Mouse (Mus musculus): Measurements from ENCODE around the gene Cry1.

Gene Cry1

DNA sequence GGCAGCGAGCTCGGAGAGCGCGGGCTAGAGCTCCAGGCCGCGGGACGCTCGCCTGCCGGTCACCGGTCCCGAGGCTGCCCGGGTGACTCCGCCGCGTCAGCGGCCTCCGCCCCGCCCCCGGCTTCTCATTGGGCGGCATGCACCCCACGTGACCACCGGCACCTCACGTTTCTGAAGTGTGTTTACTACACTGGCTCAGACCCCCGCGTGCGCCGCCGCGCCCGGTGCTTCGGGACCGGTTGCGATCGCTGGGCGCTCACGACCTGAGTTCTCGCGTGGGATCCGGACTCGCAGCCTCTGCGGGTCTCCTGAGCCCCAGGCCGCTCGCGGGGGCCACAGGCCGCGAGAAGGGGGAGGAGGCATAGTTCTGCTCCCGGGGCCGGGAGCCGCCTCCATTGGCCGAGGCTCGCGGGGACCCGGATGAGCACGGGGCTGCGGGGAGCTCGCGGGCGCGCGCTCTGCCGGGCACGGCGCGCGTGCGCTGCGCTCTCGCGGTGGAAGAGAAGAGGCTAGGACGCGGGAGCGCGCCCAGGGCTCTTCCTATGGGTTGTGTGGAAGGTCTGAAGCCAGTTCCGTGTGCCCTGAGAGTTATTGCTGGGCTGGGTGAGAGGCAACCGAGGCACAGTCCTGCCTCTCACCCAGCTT is at the start of gene Cry1:
Cry1 (minus strand) TSS at position 101 of the 645 bp plus-strand sequence.
- DNase-seq (ENCODE audit: low read depth, low spot score) = peak; percentile 85

DNA sequence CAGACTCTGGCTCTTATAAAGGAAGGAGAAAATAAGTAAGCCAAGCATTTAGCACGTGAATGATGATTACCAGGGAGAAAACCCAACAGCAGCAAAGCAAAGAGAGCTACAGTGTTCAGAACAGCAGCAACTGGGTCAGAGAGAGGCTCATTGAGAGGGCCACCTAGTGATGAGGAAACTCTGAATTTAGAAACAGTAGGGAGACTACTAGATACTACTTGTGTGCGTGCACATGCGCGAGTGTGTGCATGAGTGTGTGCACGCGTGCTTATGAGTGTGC is 36.8 kb upstream of the Cry1 start:
- DNase-seq (ENCODE audit: low read depth, low spot score) = no peak

DNA sequence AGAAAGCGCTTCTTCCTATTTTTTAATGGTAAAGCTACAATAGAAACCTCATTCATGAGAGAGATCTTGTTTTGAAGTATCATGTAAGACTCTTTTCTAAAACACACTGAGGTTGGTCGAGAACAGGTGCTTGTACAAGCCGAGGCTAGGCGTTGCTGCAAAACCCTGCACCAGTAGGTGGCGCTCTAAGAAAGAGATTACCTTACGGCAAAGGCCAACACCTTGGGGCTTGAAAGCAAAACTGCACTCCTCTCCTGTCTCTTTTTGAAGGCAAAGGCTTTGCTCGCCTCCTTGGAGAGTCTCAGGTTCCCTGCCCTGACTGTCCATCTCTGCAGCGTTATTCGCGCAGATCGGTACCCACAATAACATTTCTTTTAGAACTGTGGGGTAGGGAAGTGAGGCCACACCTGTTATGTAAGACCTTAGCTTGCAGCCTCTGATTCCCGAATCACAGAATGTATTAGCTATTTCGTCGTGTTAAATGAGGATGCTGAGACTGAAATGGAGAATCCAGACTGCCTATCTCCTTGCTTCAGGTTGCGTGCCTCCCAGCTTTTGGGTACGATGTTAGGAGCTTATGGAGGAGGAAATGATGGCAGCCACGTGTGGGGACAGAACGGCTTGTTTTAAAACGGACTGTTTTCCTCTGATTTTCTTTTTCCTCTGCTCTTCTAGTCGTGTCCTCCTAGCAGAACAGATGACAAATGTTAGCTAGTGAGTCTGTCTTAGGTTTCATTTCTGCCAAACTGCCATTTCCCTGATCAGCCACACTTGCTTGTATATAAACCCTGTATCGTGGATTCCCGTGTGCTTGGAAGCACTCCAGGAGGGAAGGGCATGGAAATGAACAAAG is 36.3 kb upstream of the Cry1 start:
- DNase-seq (ENCODE audit: low read depth, low spot score) = peak; percentile 84

DNA sequence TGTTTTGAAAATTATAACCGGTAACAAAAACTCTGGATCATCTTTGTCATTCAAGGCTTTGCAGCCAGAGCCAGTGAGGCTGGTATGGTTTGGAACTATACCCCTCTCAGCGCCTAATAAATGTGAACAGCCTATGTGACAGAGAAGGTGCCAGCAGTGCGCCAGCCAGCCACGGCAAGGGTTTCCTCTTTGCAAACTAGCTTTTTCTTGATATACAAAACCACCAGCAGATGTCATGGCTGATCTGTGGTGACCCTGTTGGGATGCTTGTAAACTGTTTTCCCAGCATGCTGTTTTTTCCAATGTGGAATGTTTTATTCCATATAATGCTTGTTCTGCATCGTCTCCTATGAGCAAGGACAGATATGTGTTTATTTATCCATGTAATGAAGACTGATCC is 30.0 kb upstream of the Cry1 start:
- DNase-seq (ENCODE audit: low read depth, low spot score) = peak; percentile 27

DNA sequence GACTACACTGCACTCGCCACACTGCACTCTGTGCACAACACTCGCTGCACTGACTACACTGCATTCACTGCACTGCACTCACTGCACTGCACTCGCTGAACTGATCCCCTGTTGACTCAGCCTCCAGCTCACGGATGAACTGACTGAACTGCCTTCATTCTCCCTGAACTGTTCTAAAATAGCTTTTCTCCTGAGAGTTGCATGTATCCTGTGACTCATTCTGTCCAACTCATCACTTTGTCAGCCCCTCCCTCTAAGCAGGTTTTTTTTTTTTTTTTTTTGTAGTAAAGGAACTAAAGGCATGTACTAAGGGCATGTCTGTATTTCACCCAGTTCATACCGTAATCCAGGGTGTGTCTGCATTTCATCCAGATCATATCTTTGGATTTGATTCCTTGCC is 26.8 kb upstream of the Cry1 start:
- DNase-seq (ENCODE audit: low read depth, low spot score) = no peak

DNA sequence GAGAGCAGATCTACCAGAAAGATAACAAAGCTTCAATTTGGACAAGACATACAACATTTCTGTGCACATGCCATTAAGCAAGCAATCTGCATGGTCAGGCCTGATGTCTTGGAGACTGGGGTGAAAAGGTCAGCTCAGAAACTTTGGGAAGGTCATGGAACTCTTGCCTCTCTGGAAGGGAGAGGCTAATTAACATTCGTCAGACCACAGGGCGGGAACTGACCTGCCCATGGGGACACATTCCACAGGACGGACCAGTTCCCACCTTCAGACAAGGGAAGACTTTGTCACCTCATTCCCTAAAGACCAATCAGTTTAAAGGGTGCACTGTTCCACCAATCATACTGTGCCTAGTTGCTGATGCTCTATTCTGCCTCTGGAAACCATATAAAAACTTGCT is 25.3 kb upstream of the Cry1 start:
- DNase-seq (ENCODE audit: low read depth, low spot score) = no peak

DNA sequence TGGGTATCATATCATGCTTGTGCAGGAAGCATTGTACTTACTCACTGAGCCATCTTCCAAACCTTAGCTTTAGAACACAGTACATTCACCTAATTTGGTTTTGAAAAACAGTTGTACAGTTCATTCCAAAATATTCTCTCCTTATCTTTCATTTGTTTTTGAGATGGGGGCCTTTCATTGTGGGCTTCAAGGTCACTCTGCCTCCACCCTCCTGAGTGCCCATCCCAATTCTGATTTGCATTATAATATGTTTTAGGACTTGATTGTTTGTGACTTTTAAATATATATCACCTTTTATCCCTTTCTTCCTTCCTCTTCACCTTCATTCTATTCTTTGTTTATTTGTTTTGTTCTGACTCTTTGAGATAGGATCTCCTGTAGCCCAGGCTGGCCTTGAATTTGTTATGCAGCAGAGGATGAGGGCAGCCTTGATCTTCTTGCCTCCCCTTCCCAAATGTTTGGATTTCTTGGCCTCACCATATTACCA is 24.3 kb upstream of the Cry1 start:
- no peak for DNase-seq (ENCODE audit: low read depth, low spot score)

DNA sequence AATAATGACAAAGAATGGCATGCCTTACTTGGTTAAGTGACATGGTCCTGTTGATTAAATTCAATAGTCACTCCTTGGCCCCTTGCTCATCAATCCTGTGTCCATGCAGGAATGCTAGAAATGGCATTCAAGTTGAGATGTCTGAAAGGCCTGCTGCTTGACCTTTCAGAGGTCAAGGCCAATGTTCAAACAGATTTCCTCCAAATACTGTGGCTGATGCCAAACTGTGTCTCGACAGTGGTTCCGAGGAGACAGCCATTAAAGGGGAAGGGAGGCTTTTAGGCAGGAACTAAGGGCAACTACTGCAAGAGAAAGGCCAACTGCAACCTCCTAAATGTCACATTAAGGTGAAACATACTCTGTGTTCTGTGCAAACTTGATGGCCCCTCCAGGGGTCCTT is 20.5 kb upstream of the Cry1 start:
- no peak for DNase-seq (ENCODE audit: low read depth, low spot score)

DNA sequence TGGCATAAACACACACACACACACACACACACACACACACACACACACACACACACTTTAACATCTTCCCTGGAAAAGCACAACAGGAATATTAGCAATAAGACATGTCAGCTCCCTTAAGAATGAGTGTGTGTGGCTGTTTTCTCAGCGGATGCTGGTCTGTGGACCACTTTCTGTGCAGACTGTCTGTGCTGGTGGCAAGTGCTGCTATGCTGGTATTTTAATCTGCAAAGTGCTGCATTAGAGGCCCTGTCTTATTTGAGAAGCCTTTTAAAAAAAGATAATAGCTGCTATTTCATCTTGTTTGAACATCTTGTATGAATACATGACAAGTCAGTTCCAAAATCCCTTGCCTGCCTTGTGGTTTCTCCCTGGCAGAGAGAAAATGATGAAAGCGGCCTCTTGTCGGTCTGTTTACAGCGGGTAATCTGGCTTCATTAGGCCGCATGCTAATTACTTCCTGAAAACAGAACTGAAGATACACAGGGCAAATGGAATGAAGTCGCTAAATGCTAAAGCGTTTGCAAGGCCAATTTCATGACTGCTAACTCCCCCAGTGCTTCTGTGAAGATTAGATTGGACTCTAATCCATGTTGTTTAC is 19.5 kb upstream of the Cry1 start:
- DNase-seq (ENCODE audit: low read depth, low spot score) = no peak

DNA sequence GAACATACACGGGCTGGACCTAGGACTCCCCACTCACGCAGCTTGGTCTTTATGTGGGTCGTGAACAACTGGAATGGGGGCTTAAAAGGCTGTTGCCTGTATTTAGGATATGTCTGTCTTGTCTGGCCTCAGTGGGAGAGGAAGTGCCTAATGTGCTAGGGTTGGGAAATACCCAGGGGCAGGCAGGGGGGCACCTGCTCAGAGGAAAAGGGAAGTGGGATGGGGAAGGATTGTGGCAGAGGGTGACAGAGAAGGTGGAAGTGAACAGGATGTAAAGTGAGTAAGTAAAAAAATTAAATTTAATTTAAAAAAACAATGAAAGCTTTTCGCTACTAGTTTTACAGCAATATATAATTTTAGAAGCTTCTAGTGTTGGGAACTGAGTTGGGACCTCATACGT is 9.7 kb upstream of the Cry1 start:
- DNase-seq (ENCODE audit: low read depth, low spot score) = no peak

DNA sequence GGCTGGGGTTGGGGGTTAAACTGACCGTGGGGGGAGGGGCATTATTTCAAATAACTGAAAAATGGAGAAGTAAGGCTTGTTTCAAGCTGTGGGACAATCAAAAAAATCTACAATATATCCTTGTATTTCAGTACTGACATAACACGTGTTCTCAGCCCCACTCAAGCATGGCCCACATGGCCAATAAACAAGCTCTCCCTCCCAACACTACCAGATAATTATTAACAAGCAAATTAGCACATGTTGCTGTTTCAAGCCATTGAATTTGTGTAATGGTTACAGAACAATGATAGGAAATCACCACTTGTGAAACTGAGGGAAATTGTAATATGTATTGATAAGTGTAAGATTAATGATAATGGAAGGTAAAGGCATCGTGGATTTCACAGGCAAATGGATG is 8.5 kb upstream of the Cry1 start:
- DNase-seq (ENCODE audit: low read depth, low spot score) = no peak

DNA sequence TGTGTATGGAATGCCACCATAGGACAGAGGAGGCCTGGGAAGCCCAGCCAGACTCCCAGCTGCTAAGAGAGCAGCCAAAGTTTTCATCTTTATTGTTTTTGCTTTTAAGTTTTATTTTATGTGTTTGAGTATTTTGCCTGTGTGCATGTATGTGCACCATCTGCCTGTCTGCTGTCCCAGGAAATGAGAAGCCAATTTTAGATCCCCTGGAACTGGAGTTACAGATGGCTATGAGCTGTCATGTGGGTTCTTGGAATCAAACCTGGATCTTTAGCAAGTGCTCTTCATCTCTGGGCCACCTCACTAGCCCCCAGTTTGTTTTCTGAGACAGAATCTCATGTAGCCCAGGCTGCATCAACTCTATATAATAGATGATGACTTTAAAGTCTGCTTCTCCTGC is 5.8 kb upstream of the Cry1 start:
- peak; percentile 33 for DNase-seq (ENCODE audit: low read depth, low spot score)

DNA sequence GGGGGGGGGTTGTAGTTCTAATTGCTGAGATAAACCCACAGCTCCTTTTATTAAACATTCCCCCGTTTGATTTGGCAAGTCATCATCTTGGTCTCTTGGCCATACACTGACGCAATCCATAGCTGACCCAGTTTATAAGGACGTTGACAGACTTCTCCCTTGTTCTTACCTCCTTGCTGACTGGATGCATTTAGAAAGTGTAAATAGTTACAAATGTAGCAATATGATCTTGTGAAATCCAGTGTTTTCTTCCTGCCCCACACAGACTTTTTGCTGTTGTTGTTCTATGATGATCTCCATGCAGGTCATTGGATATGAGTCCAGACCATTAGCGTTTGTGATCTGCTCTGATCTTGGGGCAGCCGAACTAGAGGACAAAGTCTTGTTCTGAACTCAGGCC is 5.1 kb upstream of the Cry1 start:
- no peak for DNase-seq (ENCODE audit: low read depth, low spot score)

DNA sequence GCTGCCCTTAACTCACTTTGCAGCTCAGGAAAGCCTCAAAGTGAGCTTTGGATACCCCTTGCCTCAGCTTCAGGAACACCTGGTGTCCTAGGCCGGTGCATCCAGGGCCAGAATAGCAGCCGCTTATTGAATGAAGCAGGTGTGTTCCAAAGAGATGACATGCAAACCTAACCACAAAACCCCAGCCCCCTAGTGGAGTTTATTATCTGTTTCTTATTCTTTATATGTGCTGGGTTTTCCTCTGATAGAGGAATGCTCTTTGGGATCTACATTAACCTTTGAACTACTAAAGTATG is 1.6 kb upstream of the Cry1 start:
- DNase-seq (ENCODE audit: low read depth, low spot score) = no peak

DNA sequence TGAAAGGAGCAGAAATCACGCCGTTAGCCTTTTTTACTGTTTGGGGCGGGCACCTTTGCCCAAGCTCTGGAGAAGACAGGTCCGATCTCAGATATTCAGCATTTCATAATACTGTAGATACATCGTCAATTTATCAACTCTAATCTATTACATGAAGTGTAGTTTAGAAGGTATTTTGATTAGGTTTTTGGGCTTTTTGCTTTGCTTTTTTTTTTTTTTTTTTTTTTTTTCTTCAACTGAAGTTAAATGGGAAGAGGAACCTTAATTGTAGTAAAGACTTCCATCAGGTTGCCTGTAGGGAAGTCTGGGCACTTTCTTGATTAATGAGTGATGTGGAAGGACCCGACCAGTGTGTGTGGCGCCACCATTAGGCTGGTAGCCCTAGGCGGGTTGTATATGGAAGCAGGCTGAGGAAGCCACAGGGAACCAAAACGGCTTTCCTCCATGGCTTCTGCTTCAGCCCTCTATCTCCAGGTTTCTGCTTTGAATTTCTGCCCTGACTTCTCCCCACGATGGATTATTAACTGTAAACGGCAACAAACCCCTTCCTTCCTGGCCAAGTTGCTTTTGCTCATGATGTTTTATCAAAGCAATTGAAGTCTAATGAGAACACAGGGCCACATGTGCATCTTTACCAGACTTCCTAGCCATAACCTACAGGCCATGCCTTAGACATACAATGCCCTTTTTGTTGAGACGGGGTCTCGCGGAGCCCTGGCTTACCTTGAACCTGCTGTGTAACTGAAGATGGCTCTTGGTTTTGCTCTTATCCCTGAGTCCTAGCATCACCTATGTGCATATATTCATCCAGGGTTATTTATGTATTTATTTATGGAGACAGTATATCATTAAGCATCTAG is 1.0 kb upstream of the Cry1 start:
- no peak for DNase-seq (ENCODE audit: low read depth, low spot score)

DNA sequence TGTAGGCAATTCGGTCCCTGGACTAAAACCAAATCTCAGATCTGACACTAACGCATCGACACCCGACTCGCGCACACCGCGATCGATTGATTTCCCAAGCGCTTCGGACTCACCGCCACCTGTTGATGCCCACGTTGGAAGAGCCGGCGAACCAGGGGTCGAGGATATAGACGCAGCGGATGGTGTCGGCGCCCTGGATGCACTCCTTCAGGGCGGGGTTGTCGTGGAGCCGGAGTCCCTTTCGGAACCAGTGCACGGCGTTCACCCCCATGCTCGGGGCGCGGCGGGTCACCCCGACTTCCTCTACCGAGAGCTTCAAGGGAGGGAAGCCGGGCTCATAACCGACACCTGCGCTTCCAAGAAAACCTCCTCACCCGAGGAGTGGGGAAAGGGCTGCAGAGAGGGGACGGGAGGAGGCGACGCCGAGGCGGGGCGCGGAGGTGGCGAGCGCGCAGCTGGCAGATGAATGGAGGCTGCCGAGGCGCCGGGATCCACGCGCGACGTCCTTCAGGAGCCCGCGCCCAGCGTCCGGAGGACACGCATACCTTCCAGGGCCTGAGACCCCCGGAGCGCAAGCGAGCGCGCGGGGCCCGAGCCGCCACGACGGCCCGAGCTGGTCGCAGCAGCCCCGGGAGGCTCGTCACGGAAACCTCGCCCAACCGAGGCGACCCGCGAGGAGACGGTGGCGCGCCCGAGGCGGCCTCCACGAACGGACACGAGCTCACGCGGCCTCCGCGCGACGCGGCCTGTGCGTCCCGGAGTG is 482 bp downstream of the Cry1 start:
- DNase-seq (ENCODE audit: low read depth, low spot score) = no peak

DNA sequence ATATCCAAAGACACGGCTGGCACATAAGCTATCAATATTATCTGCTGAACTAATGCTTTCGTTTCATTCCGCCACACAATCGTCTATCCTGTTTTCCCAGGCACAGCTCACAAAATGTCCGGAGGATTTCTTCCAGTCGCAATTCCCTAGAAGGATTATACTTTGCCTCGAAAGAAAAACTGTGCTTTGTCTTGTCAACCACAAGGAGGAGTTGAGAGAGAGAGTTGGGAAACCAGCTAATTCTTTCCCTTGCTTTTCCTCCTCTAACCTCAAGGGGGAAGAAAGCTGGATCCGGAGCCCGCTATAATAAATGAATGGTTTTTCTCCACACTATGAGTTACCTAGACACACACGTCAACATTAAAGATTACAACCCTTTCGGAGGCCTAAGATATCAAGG is 1.2 kb downstream of the Cry1 start:
- peak; percentile 87 for DNase-seq (ENCODE audit: low read depth, low spot score)

DNA sequence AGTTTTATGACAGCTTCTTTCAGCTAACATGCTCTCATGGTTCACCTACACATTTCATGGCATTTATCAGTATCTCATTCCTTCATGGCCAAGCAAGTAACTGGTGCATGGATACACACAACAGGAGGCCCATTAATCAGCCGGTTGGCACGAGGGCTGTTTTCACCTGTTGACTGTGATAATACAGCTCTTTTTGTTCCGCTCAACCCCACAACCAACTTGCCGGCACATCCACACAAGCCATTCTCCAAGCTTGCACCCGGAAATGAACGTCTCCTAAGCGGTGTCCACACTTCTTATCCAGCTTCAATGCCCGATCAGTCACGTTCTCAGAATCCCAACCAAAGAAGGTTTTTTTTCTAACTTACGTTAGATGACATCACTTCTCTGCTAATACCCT is 2.1 kb downstream of the Cry1 start:
- DNase-seq (ENCODE audit: low read depth, low spot score) = no peak

DNA sequence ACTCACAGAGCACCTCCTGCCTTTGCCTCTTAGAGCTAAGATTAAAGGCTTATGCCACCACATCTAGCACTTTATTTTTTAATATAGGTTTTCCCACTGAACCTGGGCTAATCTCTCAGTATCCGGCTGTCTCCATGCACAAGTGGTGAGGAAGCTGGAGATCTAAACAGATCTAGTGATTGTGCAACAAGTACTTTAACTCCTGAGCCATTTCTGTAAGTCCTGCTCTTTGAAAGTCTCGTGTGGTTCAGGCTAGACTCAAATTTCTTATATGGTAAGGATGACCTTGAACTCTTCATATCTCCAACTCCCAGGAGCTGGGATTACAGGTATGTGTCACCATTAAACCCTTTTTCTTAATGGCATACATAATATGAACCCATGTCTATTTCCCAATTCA is 8.2 kb downstream of the Cry1 start:
- DNase-seq (ENCODE audit: low read depth, low spot score) = no peak

DNA sequence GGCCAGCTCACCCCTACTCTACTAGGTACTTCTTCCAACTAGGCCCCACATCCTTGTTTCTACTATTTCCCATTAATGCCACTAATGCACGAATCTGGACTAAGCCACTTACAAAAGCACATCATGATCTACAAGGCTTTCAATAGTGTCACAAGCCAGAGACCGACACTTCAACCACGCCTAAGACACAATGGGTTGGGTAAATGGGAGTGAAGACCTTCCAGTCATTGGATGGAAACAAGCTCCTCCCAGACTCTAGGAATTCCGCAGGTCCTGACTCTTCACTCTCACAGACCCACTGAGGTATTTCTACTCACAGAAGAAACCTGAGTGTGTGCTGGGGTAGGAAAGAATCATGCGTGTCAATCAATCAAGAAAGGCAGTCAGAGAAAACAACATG is 19.6 kb downstream of the Cry1 start:
- no peak for DNase-seq (ENCODE audit: low read depth, low spot score)

DNA sequence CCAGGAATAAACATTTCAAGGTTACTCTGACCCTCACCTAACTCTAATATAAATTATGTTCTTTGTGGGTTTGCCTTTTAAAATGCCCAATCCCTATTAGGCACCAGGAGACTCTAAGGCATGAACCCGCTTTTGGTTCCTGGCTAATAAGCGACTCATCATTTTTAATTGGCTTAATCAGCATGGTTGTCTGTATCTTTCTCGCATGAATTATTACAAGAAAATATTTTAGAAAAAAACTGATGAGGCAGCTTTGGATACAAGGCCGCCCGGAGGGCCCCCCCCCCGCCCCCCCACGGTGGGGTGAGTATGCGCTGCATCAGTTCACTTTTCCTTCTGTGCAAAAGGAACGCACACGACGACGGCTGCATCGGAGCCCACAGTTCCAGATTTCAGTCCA is 20.1 kb downstream of the Cry1 start:
- DNase-seq (ENCODE audit: low read depth, low spot score) = no peak
